In the genomic region with DNA sequence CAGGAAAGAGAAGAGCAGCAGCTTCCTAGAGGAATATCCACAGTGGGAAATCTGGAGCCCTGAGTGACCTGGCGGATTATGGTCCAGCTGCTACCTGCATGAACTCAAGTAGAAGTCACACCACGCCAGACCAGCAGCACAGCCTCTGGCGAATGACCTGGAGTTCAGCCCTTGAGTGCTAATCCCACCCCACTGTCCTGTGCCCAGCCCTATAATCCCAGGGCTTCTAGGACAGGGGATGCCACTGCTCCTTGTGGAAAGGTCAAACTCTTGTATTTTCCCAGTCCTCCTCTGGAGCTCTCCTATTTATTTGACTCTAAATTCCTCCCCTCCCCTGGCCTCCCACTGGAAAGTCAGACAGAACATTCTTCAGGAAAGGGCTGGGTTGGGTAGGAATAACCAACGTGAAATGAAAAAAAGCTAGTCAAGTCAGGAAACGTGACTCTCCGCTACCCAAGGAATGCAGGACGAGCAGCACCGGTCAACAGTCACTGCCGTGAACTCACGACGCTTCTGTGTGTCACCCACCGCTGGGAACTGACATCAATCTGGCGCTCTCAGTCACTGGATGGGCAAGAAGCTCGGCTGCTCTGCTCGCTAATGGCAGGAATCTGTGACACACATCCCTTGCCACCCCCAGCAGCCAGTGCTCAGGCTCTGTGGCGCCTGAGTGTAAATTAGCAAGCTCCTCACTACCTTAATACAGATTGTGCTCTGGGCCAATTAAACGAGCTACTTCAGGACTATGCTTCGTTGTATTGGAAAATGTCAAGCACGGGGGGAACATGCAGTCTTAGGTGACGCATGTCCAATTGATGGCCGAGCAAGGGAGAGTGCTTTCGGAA, we compare ENCODE assay signal across 8 mouse cellular contexts. TPM values are rescaled to one million over a fixed set of nuclear protein-coding genes. Genes with fewer than 3 reads are reported as not detected.
A peak's percentile ranks its signal among the peaks of the same experiment; 100 is the strongest.
DNase-seq lines count a peak whose midpoint lies in the region; ATAC-seq lines count a peak whose summit lies in the region.

No protein-coding gene starts in this region.

- H3K9ac ChIP-seq in midbrain, embryonic 11.5 days (ENCODE audit: low read length) = no peak overlapping the region
- peak overlapping the region; percentile 31 for H3K9ac ChIP-seq in heart, embryonic 16.5 days (ENCODE audit: low read length)

- no peaks in the 10 kb centered on the region for H3K9me3 ChIP-seq in midbrain, embryonic 10.5 days (replicated peaks)
- H3K9me3 ChIP-seq in midbrain, embryonic 11.5 days (ENCODE audit: control insufficient read depth, low read length) = no peaks in the 10 kb centered on the region
- no peaks in the 10 kb centered on the region for H3K9me3 ChIP-seq in heart, embryonic 16.5 days (replicated peaks; ENCODE audit: control insufficient read depth, low read length)
- no peaks in the 10 kb centered on the region for H3K9me3 ChIP-seq in limb, embryonic 10.5 days (replicated peaks)

- peak overlapping the region; percentile 50 for H3K27ac ChIP-seq in midbrain, embryonic 10.5 days (replicated peaks)
- H3K27ac ChIP-seq in midbrain, embryonic 11.5 days (ENCODE audit: low read depth, low read length) = no peak overlapping the region
- H3K27ac ChIP-seq in heart, embryonic 16.5 days (ENCODE audit: low read length) = peak overlapping the region; percentile 67
- peak overlapping the region; percentile 53; the same call in 1 of the 2 replicates for H3K27ac ChIP-seq in limb, embryonic 10.5 days

- WGBS in midbrain, embryonic 10.5 days = 55% methylated on average over 22 of the region's 22 CpGs
- WGBS in midbrain, embryonic 11.5 days = 53% methylated on average over 22 of the region's 22 CpGs
- 26% methylated on average over 22 of the region's 22 CpGs for WGBS in heart, embryonic 16.5 days
- WGBS in limb, embryonic 10.5 days = 20% methylated on average over 22 of the region's 22 CpGs

- peaks cover 22% of the 10 kb centered on the region for H3K36me3 ChIP-seq in midbrain, embryonic 10.5 days
- H3K36me3 ChIP-seq in midbrain, embryonic 11.5 days (ENCODE audit: control insufficient read depth, insufficient read depth, low read length) = no peaks in the 10 kb centered on the region; the same call in 1 of the 2 replicates
- peaks cover 19% of the 10 kb centered on the region for H3K36me3 ChIP-seq in heart, embryonic 16.5 days (ENCODE audit: control insufficient read depth, insufficient read depth)
- peaks cover 25% of the 10 kb centered on the region for H3K36me3 ChIP-seq in limb, embryonic 10.5 days

- no peak for DNase-seq in midbrain, embryonic 10.5 days (ENCODE audit: low spot score)
- no peak for DNase-seq in midbrain, embryonic 11.5 days (ENCODE audit: low spot score, missing footprints)
- DNase-seq in limb, embryonic 10.5 days (ENCODE audit: low spot score) = no peak
- no peak for DNase-seq in spleen, postnatal 14 days (ENCODE audit: low spot score in 2 of 2)
- DNase-seq in left cerebral cortex, postnatal 4 days = no peak
- no peak for DNase-seq in left cerebral cortex, adult 9 months (ENCODE audit: low spot score in 2 of 2)
- DNase-seq in right cerebral cortex, adult 18-20 months = no peak

- H3K27me3 ChIP-seq in midbrain, embryonic 10.5 days (ENCODE audit: low read depth, poor library complexity, severe bottlenecking) = no peaks in the 10 kb centered on the region
- H3K27me3 ChIP-seq in midbrain, embryonic 11.5 days (ENCODE audit: control insufficient read depth, insufficient read depth, low read length) = no peaks in the 10 kb centered on the region
- no peaks in the 10 kb centered on the region for H3K27me3 ChIP-seq in heart, embryonic 16.5 days (ENCODE audit: control insufficient read depth, insufficient read depth, low read length)
- no peaks in the 10 kb centered on the region for H3K27me3 ChIP-seq in limb, embryonic 10.5 days (ENCODE audit: low read depth, poor library complexity, severe bottlenecking)

- H3K4me3 ChIP-seq in midbrain, embryonic 10.5 days = no peak overlapping the region
- no peak overlapping the region for H3K4me3 ChIP-seq in midbrain, embryonic 11.5 days (ENCODE audit: low read depth, low read length)
- no peak overlapping the region for H3K4me3 ChIP-seq in heart, embryonic 16.5 days (ENCODE audit: low read length)
- H3K4me3 ChIP-seq in limb, embryonic 10.5 days = peak overlapping the region; percentile 30

- no peak overlapping the region for H3K4me2 ChIP-seq in midbrain, embryonic 11.5 days
- H3K4me2 ChIP-seq in heart, embryonic 16.5 days (ENCODE audit: low read depth, low read length) = peak overlapping the region; percentile 15

- peaks cover 21% of the 10 kb centered on the region for H3K4me1 ChIP-seq in midbrain, embryonic 10.5 days
- peaks cover 10% of the 10 kb centered on the region; the same call in 1 of the 2 replicates for H3K4me1 ChIP-seq in midbrain, embryonic 11.5 days (ENCODE audit: control insufficient read depth, insufficient read depth, low read length)
- H3K4me1 ChIP-seq in heart, embryonic 16.5 days (ENCODE audit: control insufficient read depth, insufficient read depth, low read length) = peaks cover 45% of the 10 kb centered on the region
- H3K4me1 ChIP-seq in limb, embryonic 10.5 days = peaks cover 44% of the 10 kb centered on the region

- intact Hi-C loops in left cerebral cortex, postnatal 4 days (cut with DNase I) = no loop called here

- no peak for ATAC-seq in midbrain, embryonic 11.5 days (ENCODE audit: low FRiP score)
- ATAC-seq in heart, embryonic 16.5 days (replicated peaks; ENCODE audit: extremely low read depth, insufficient read depth, low FRiP score) = 0 out of 2 replicates have a peak, but pooled peaks have one; percentile 14

RNA-seq across cellular contexts. Expression of a gene that starts 8.5 kb away (rescaled TPM):
- polyA plus RNA-seq in midbrain, embryonic 10.5 days (2016; fragmentation: Nextera tagmentation; extraction: Ambion mirVana) = 2.9 and 4.0 TPM in 2 replicates
- polyA plus RNA-seq in midbrain, embryonic 11.5 days (2014; fragmentation: Nextera tagmentation; extraction: Ambion mirVana) = 4.6 and 5.0 TPM in 2 replicates
- polyA plus RNA-seq in heart, embryonic 16.5 days (2015; fragmentation: Nextera tagmentation; extraction: Ambion mirVana) = 6.9 and 7.3 TPM in 2 replicates
- 2.0 and 2.4 TPM in 2 replicates for polyA plus RNA-seq in limb, embryonic 10.5 days (2016; fragmentation: Nextera tagmentation; extraction: Ambion mirVana)
- 100 to 1,000 TPM; 146 to 151 TPM for total RNA-seq in left cerebral cortex, postnatal 4 days (2021)
